Mouse (Mus musculus): ENCODE results near the gene Ptges3l.
A peak's percentile ranks its signal among the peaks of the same experiment; 100 is the strongest.
"Not testable (repeated sequence)": the region's sequence is repeated elsewhere in the genome, so short reads cannot be mapped to it uniquely, and the experiment has no call there.

The Ptges3l gene

DNA sequence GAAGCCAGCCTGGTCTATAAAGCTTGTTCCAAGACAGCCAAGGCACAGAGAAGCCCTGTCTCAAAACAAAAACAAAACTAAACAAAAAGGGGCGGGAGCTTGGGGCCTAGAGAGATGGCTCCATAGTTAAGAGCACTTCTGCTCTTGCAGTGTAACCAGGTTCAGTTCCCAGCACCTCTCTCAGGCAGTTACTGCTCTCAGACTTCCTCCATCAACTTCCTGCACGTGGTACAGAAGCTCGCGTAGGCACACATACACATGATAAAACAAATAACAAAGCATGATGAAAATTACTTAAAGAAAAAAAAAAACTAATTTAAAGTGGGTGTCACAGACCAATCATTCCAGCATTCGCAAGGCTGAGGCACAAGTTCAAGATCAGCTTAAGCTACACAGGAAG, 5.0 kb downstream of the Ptges3l start:
- no peak for DNase-seq (ENCODE audit: low spot score in 2 of 2)

DNA sequence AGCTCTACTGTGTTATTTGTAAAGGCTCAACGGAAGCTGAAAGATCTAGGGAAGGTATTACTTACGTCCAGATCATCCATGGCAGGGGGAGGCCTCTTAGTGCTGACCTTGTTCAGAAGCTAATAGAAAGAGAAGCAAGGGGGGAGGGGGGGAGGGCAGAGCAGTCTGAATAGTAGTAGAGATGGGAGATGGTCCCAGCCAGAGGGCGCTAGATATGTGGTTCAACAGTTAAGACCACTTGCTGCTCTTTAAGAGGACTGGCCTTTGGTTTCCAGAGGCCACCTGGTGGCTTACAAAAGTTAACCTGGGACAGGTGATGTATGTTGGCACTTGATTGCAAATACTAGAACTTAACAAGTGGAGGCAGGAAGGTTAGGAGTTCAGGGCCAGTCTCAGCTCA, 5.5 kb downstream of the Ptges3l start:
- DNase-seq (ENCODE audit: low spot score in 2 of 2): no peak

DNA sequence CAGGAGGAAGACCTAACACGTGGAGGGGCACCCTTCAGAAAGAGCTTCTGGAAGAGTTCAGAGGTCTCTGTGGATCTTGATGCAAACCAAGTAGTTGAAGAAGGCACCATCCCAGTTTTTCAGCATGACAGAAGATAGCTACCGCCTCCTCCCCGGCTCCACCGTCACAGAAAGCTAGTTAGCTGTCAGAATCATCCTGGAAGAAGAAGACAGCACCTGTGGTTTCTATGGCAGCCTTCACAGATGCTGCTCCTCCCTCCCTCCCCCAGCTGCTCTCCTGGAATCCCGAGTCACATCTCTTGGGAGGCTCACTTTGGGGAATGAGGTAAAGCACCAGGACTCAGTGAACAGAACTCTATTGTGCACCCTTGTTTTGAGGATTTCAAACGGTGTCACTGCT, 6.1 kb downstream of the Ptges3l start:
- no peak for DNase-seq (ENCODE audit: low spot score in 2 of 2)

DNA sequence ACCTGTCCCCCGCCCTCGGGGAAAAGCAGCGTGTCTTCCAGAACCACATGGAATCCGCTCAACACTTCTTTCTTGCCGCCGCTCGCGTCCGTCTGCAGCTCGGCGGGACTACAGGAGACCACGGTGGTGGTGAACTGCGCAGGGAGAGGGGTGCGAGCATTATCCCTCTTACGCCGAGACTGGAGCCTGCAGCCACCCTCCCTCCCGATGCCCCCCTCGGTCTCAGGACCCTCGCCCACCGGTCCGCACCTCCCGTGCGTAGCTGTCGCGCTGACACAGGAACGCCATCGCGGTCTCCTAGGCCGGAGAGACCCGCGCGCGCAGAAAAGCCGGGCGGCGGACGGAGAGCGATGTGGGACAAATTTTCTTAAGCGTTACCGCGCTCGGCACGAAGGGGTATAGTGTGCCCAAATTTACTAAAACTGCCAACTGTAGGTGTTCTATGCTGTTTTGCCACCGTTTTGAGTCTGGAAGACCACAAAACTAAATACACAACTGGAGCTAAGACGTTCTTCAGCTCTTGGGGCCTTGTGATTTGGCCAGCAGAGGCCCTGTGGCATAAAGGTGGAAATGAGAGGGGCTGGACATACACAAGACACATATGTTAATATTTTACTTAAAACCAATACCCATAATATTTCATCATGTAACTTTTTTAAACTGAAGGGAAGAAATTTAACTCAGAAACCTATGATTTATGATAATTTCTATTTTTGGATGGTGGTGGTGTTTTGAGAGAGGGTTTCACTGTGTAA, 7.9 kb downstream of the Ptges3l start, which contains the start of gene Aarsd1:
Gene Aarsd1 (minus strand): TSS at position 515 of the 755 bp plus-strand sequence.
- DNase-seq (ENCODE audit: low spot score in 2 of 2): peak; percentile 83 to 92

DNA sequence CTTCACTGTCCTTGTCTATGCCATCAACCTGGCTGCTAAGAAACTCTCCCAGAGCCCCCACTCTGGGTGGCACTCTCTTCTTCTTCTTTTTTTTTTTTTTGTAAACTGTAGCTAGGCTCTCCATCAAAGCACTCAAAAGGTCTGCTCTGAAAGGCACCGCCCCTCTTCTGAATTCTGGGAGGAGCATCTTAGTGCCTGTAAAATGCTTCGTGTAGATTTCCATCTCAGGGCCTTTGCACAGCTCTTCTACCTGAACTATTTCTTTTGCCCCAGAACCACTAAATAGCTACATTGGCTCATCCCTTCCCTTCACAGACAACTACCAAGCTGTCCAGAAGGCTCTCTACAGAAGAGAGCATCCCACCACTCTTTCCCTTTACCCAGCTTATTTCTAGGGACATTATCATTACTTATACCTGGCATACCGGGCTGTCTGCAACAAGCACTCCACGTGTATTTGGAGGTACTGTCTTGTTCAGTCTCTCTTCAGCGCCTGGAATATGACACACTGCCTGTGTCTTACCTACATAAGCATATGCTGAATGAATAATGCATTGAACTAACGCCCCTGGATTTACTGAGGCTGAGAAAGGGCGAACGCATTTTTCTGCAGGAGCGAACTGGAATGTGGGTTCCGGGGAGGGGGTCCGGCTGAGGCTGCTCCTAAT, 8.6 kb downstream of the Ptges3l start:
- no peak for DNase-seq (ENCODE audit: low spot score in 2 of 2)

DNA sequence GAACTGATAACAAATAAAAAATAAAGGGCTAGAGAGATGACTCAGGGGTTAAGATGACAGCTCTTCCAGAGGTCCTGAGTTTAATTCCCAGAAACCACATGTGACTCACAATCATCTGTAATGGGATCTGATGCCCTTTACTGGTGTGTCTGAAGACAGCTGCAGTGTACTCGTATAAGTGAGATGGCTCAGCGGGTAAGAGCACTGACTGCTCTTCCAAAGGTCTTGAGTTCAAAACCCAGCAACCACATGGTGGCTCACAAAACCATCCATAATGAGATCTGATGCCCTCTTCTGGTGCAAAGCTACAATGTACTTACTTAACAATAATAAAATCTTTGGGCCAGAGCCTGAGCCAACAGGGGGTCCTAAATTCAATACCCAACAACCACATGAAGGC, 9.8 kb downstream of the Ptges3l start:
- DNase-seq (ENCODE audit: low spot score in 2 of 2): no peak

DNA sequence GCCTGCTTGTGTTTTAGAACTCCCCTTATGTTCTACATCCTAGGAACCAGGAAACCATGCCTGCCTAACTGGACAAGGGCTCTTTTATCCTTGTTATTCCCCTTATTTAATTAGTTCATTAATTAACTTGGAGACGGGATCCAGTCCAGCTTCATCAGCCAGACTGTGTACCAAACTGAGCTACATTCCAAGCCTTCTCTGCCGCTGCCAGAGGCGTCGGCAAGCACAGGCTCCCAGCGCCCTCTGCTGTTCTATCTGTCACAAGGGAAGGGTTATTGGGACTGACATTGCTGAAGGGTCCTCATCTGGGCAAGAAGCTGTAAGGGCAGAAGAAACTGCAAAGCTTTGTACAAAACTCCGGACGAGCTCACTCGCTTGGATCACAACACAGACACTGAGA, 30.0 kb downstream of the Ptges3l start:
- peak; percentile 58 to 76 for DNase-seq (ENCODE audit: low spot score in 2 of 2)

DNA sequence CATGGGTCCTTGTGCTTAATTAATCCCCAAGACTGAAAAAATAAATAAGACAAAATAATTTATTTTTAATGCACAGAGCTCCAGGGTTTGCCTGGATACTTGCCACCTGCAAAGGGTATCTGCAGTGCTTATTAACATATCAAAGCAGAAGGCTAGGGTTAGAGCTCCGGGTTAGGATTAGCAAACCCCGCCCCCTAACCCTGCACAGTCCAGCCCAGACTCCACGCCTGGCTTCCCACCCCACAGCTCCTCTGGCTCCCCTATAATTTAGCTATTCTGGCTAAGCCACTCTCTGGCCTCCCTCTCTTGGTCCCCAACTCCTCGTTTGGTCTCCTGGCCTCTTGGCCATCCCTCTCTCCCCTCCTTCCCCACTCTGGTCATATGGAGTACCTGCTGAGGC, 43.3 kb downstream of the Ptges3l start:
- DNase-seq (ENCODE audit: low spot score in 2 of 2): no peak

DNA sequence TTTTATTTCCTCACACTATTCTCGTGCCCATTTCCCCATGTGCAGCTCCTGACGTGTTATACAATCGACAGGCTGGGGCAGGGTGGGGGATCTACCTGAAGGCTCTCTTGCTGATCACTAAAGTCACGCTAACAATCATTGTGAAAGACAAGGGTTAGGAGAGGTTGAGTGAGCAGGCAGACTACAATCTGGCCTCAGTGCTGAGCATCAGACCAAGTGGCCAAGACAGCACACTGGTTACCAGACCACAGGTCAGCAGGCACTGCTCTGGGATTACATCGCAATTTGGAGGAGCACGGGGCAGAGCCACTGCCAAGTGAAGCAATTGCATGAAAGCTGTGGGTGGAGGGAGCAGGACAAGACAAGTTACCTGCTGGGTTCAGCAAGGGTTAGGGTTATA, 46.2 kb downstream of the Ptges3l start:
- no peak for DNase-seq (ENCODE audit: low spot score in 2 of 2)

DNA sequence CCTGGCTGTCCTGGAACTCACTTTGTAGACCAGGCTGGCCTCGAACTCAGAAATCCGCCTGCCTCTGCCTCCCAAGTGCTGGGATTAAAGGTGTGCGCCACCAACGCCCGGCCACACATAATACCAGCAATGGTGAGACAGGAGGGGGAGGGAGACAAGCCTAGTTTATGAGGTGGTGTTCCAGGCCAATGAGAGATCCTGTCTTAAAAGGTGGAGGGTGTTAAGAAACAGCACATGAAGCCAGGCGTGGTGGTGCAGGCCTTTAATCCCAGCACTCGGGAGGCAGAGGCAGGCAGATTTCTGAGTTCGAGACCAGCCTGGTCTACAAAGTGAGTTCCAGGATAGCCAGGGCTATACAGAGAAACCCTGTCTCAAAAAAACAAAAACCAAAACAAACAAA, 46.9 kb downstream of the Ptges3l start:
- DNase-seq (ENCODE audit: low spot score in 2 of 2): not testable (repeated sequence)

DNA sequence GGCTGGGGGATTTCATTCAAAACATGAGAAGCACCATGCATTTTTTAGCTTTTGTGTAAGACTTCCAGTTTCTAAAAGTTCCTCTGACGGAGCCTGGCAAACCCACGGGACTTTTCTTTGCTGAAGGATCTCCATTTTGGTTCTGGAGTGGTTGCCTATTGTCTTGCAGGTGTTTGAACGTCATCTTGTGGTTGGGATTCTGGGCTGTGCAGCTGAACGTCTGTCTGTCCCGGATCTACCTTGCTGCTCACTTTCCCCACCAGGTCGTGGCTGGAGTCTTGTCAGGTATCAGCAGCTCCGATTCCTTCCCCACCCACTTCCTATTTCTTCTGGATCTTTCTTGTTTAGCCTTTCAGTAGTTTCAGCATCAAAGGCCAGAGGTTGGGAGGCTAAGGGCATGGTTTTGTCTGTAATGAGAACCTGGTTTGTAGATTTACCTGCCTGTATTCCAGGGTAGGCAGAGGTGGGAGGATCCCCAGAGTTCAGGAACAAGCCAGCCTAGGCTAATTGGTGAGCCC, 50.7 kb downstream of the Ptges3l start:
- DNase-seq (ENCODE audit: low spot score in 2 of 2): no peak

DNA sequence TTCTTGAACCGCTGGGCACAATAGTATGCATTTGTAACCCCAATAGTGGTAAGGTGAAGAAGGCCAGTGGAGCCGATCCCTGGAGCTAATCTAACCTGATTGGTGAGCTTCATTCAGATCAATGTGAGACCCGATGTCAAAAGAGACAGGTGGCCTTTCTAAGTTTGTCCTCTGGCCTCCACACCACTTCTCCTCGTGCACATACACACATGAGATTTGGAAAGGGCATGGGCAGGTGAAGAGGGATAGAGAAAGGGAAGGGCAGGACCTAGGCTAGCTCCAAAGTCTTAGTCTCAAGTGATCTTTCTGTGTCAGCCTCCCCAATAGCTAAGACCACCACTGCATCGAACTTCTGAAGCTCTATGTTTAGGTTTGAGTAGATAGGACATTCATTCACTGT, 55.0 kb downstream of the Ptges3l start:
- no peak for DNase-seq (ENCODE audit: low spot score in 2 of 2)

Measured in urinary bladder, postnatal 4 days (tissue).